Mouse (Mus musculus) stomach, postnatal 0 days (tissue): Measurements from ENCODE around the gene Rnf208. TPM values are rescaled to one million over a fixed set of nuclear protein-coding genes. Genes with fewer than 3 reads are reported as not detected.

Experiments used
- ATAC-seq: fragments of 200-750 bp; cut with Nextera tagmentation; 2 replicates; pipeline ENCODE4 v1.8.0; 2017; ENCODE audit not compliant: low FRiP score, low TSS enrichment
- DNase-seq: peaks from one replicate; pipeline ENCODE4 v3.0.0-alpha.2; 2016; ENCODE audit warnings: low spot score
- H3K27ac ChIP-seq: fragments of 300-500 bp; sonication (generic); replicated peaks from 2 replicates; pipeline ENCODE4 v1.5.1; 2014; ENCODE audit warnings: mild to moderate bottlenecking, control low read depth
- H3K27me3 ChIP-seq: fragments of 300-500 bp; sonication (generic); 2 replicates; pipeline ENCODE4 v1.6.1; 2014; ENCODE audit warnings: low read length; ENCODE audit not compliant: control insufficient read depth, insufficient read depth
- H3K36me3 ChIP-seq: fragments of 300-500 bp; sonication (generic); 2 replicates; pipeline ENCODE4 v1.6.1; 2014; ENCODE audit warnings: low read length, mixed read lengths; ENCODE audit not compliant: control insufficient read depth, insufficient read depth
- H3K4me1 ChIP-seq: fragments of 300-500 bp; sonication (generic); replicated peaks from 2 replicates; pipeline ENCODE4 v1.6.1; 2014; ENCODE audit warnings: antibody characterized with exemption; ENCODE audit not compliant: control insufficient read depth, insufficient read depth
- H3K4me2 ChIP-seq: fragments of 300-500 bp; sonication (generic); replicated peaks from 2 replicates; pipeline ENCODE4 v1.6.1; 2014; ENCODE audit warnings: low read depth, mild to moderate bottlenecking, control low read depth, moderate library complexity
- H3K4me3 ChIP-seq: fragments of 300-500 bp; sonication (generic); 2 replicates; pipeline ENCODE4 v1.5.1; 2014; ENCODE audit warnings: low read depth, low read length, control low read depth
- H3K9ac ChIP-seq: fragments of 300-500 bp; sonication (generic); 2 replicates; pipeline ENCODE4 v1.6.1; 2014; ENCODE audit warnings: mild to moderate bottlenecking, low read length, control low read depth, mixed read lengths
- H3K9me3 ChIP-seq: fragments of 300-500 bp; sonication (generic); 2 replicates; pipeline ENCODE4 v1.6.1; 2016; ENCODE audit warnings: low read length; ENCODE audit not compliant: control insufficient read depth
- CTCF ChIP-seq: IDR thresholded peaks from 2 replicates; pipeline ENCODE4 v1.5.1; 2016; ENCODE audit warnings: antibody characterized with exemption, low read depth, mild to moderate bottlenecking, moderate library complexity
- EP300 ChIP-seq: optimal IDR thresholded peaks from 2 replicates; pipeline ENCODE3; 2016; ENCODE audit warnings: antibody characterized with exemption
- WGBS: fragments of 180-500 bp; shearing (Covaris S2); extraction: QIAGEN DNeasy Blood & Tissue Kit; methylation state at CpG from one replicate; pipeline ENCODE4 v1.1.7; 2014; 5-methylcytosine and 5-hydroxymethylcytosine counted together
- polyA plus RNA-seq: library from polyadenylated mRNA; unstranded; fragments of >200 nt; fragmentation: Nextera tagmentation; extraction: Ambion mirVana; gene quantifications from 2 replicates; pipeline ENCODE4 v1.2.1, GENCODE M21; 2015

Gene Rnf208
- polyA plus RNA-seq, 1 experiment from 2014 or later, result 26.8 TPM

GRCm38 (mm10) chr2:25196172-25196954 lies 45.7 kb upstream of the Rnf208 start, which contains the start of gene Tor4a:
Gene Tor4a (minus strand): TSS chr2:25196886.
- Histone ChIP-seq H3K27ac (peak within 1 kb of the TSS; percentile 93), H3K9me3 (no peaks in the 10 kb centered on the region), H3K27me3 (no peaks in the 10 kb centered on the region), H3K36me3 (peaks cover 12% of the 10 kb centered on the region; the same call in 1 of the 2 replicates), H3K4me1 (peaks cover 4% of the 10 kb centered on the region; the same call in 1 of the 2 replicates), H3K4me3 (peak within 1 kb of the TSS; percentile 42), H3K9ac (peak within 1 kb of the TSS; percentile 65), H3K4me2 (peak within 1 kb of the TSS; percentile 62)
- TF ChIP-seq CTCF, result no peak
- peak; percentile 90 for DNase-seq
- peak; percentile 83 for ATAC-seq
- 8% methylated on average over 8 of the region's 8 CpGs for WGBS

- H3K36me3 ChIP-seq, result peaks cover 12% of the 10 kb centered on the region; the same call in 1 of the 2 replicates
- peak; percentile 56 for DNase-seq
- 28% methylated on average over 2 of the region's 2 CpGs for WGBS
- H3K27me3 ChIP-seq, result no peaks in the 10 kb centered on the region
- no peak for ATAC-seq
- H3K9ac ChIP-seq, result no peak overlapping the region
- H3K4me2 ChIP-seq, result peak overlapping the region; percentile 62
- peak overlapping the region; percentile 93 for H3K27ac ChIP-seq
- TF ChIP-seq CTCF, result no peak
- no peak for TF ChIP-seq EP300
- peak overlapping the region; percentile 42 for H3K4me3 ChIP-seq
- H3K9me3 ChIP-seq, result no peaks in the 10 kb centered on the region
- H3K4me1 ChIP-seq, result peaks cover 4% of the 10 kb centered on the region; the same call in 1 of the 2 replicates
Observed at GRCm38 (mm10) chr2:25197191-25197590, 44.9 kb upstream of the Rnf208 start.

GRCm38 (mm10) chr2:25197946-25198345 lies 44.1 kb upstream of the Rnf208 start:
- Histone ChIP-seq H3K27ac (peak overlapping the region; percentile 93), H3K9me3 (no peaks in the 10 kb centered on the region), H3K4me3 (no peak overlapping the region), H3K9ac (no peak overlapping the region), H3K4me1 (peaks cover 4% of the 10 kb centered on the region; the same call in 1 of the 2 replicates), H3K27me3 (no peaks in the 10 kb centered on the region), H3K4me2 (no peak overlapping the region), H3K36me3 (peaks cover 16% of the 10 kb centered on the region; the same call in 1 of the 2 replicates)
- no peak for TF ChIP-seq CTCF
- TF ChIP-seq EP300, result no peak
- DNase-seq (no peak), ATAC-seq (no peak)

GRCm38 (mm10) chr2:25200631-25201030 lies 41.4 kb upstream of the Rnf208 start:
- no peak overlapping the region for H3K4me2 ChIP-seq
- no peak overlapping the region for H3K9ac ChIP-seq
- no peaks in the 10 kb centered on the region; the same call in 1 of the 2 replicates for H3K4me1 ChIP-seq
- H3K27ac ChIP-seq, result no peak overlapping the region
- no peaks in the 10 kb centered on the region for H3K9me3 ChIP-seq
- DNase-seq, result no peak
- no peak overlapping the region for H3K4me3 ChIP-seq
- peaks cover 36% of the 10 kb centered on the region for H3K36me3 ChIP-seq
- TF ChIP-seq CTCF (no peak), EP300 (no peak)
- no peaks in the 10 kb centered on the region for H3K27me3 ChIP-seq
- 93% methylated on average over 2 of the region's 2 CpGs for WGBS
- no peak for ATAC-seq

- TF ChIP-seq CTCF (peak; percentile 49), EP300 (no peak)
- H3K4me3 ChIP-seq, result no peak overlapping the region
- no peaks in the 10 kb centered on the region for H3K4me1 ChIP-seq
- no peaks in the 10 kb centered on the region for H3K9me3 ChIP-seq
- ATAC-seq (no peak), DNase-seq (no peak)
- no peak overlapping the region for H3K9ac ChIP-seq
- no peak overlapping the region for H3K4me2 ChIP-seq
- 65% methylated on average over 4 of the region's 4 CpGs for WGBS
- H3K27ac ChIP-seq, result no peak overlapping the region
- H3K27me3 ChIP-seq, result no peaks in the 10 kb centered on the region
- H3K36me3 ChIP-seq, result peaks cover 44% of the 10 kb centered on the region
Observed at GRCm38 (mm10) chr2:25203631-25204214, 38.3 kb upstream of the Rnf208 start.

GRCm38 (mm10) chr2:25207593-25207992 lies 34.5 kb upstream of the Rnf208 start:
- Histone ChIP-seq H3K4me1 (0 out of 2 replicates have a peak, but pooled peaks cover 2% of the 10 kb centered on the region), H3K9me3 (no peaks in the 10 kb centered on the region), H3K4me2 (no peak overlapping the region), H3K9ac (no peak overlapping the region), H3K27me3 (no peaks in the 10 kb centered on the region), H3K36me3 (peaks cover 32% of the 10 kb centered on the region), H3K27ac (no peak overlapping the region), H3K4me3 (no peak overlapping the region)
- DNase-seq, result no peak
- WGBS, result 80% methylated on average over 1 of the region's 1 CpGs
- TF ChIP-seq CTCF (no peak), EP300 (no peak)
- ATAC-seq, result no peak
